Mouse (Mus musculus): ENCODE measurements around the gene Suclg1. TPM values are rescaled to one million over a fixed set of nuclear protein-coding genes. Genes with fewer than 3 reads are reported as not detected.

The Suclg1 gene
- total RNA-seq, 1 experiment from 2014 or later: 87.5 TPM

- ATAC-seq (replicated peaks in 1 of 2; ENCODE audit: insufficient read depth in 1 of 2, low FRiP score in 2 of 2, low TSS enrichment in 1 of 2, low read depth in 1 of 2, poor library complexity in 2 of 2, severe bottlenecking in 2 of 2): no peak
Measured at GRCm38 (mm10) chr6:73235650-73236049, 12.5 kb upstream of the Suclg1 start.

DNA sequence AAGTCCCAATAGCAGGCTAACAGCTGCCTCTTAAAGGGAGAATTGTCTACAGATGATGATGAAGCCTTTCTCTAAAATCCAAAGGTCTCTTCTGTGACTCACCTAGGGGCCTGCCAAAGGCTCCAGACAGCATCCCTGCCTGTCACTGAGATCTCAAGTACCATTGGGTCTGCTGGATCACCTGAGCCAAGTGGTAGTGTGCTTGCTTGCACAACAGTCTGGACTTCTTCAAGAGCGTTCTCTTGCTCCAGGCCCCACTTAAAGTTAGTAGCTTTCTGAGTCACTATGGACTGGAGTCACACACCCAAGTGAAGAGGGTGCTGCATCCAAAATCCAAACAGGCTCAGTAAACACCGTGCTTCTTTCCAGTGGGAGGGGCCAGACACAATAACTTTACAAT lies 1.4 kb upstream of the Suclg1 start:
- no peak for ATAC-seq (replicated peaks in 1 of 2; ENCODE audit: insufficient read depth in 1 of 2, low FRiP score in 2 of 2, low TSS enrichment in 1 of 2, low read depth in 1 of 2, poor library complexity in 2 of 2, severe bottlenecking in 2 of 2)

DNA sequence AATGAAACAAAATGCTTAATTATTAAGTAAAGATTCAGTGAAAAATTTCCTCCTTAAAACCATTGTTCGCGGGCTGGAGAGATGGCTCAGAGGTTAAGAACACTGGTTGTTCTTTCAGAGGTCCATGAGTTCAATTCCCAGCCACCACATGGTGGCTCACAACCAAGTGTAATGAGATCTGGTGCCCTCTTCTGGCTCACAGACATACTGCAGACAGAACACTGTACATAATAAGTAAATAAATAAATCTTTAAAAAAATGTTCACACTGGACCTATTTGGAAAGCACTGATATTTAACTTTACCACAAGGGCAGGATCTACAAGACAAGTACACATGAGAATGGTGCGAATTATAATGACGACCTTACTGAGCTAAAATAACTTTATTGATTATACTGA lies 730 bp upstream of the Suclg1 start:
- no peak for ATAC-seq (replicated peaks in 1 of 2; ENCODE audit: insufficient read depth in 1 of 2, low FRiP score in 2 of 2, low TSS enrichment in 1 of 2, low read depth in 1 of 2, poor library complexity in 2 of 2, severe bottlenecking in 2 of 2)

- ATAC-seq (replicated peaks in 1 of 2; ENCODE audit: insufficient read depth in 1 of 2, low FRiP score in 2 of 2, low TSS enrichment in 1 of 2, low read depth in 1 of 2, poor library complexity in 2 of 2, severe bottlenecking in 2 of 2): no peak
Measured at GRCm38 (mm10) chr6:73249049-73249422, 854 bp downstream of the Suclg1 start.

GRCm38 (mm10) chr6:73249851-73250250 lies 1.7 kb downstream of the Suclg1 start:
- no peak for ATAC-seq (replicated peaks in 1 of 2; ENCODE audit: insufficient read depth in 1 of 2, low FRiP score in 2 of 2, low TSS enrichment in 1 of 2, low read depth in 1 of 2, poor library complexity in 2 of 2, severe bottlenecking in 2 of 2)

DNA sequence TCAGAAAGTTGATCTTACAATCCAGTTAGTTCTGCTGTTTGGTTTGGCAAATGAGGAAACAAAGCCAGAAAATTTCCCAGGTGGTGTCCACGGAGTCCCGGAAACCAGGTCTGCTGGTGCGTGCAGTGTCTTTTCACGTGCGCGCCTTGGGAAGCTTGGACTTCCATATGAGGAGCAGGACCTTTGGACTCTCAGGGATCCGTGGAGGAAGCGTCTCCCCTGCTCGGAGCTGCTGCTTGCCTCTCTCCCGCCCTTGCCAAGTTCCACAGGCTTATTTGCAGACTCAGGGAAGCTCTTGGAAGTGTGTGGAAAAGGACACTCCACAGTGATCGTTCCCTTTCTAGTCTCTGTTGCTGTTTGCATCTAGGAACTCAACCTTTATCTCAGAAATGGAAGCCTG lies 3.2 kb downstream of the Suclg1 start:
- no peak for ATAC-seq (replicated peaks in 1 of 2; ENCODE audit: insufficient read depth in 1 of 2, low FRiP score in 2 of 2, low TSS enrichment in 1 of 2, low read depth in 1 of 2, poor library complexity in 2 of 2, severe bottlenecking in 2 of 2)

GRCm38 (mm10) chr6:73252396-73252795 lies 4.2 kb downstream of the Suclg1 start:
- ATAC-seq (replicated peaks in 1 of 2; ENCODE audit: insufficient read depth in 1 of 2, low FRiP score in 2 of 2, low TSS enrichment in 1 of 2, low read depth in 1 of 2, poor library complexity in 2 of 2, severe bottlenecking in 2 of 2): no peak

DNA sequence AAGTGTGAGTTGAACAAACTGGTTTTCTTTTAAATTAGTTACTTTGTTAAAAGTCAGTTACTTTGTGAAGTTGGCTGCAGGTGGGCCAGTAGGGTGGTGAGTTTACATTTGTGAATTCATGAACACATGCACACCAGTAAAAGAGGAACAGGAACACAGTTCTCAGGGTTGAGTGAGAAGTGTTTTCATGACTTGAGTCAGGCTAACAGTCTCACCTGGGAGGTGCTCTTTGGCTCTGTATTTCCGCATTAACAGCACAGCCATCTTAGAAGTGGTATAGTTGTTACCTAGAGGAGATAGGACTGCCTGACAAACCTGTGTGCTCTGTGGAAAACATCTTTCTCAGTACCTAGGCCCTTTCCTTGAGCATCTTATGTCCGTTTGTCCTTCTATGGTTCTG lies 4.8 kb downstream of the Suclg1 start:
- ATAC-seq (replicated peaks in 1 of 2; ENCODE audit: insufficient read depth in 1 of 2, low FRiP score in 2 of 2, low TSS enrichment in 1 of 2, low read depth in 1 of 2, poor library complexity in 2 of 2, severe bottlenecking in 2 of 2): no peak

DNA sequence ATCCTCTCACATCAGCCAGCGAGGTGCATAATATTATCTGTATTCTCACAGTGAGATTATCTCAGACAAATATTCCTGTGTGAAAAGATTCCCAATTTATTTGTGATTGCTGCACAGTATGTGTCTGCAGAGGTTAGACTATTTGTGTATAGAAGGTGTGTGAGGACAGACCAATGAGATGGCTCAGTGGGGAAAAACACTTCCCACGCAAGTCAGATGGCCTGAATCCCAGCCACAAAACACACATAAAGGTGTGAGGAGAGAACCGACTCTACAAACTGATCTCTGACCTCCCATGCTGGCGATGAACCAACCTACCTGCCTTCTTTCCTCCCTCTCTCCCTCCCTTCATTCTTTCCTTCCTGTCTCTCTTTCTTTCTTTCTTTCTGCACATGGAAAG lies 5.4 kb downstream of the Suclg1 start:
- ATAC-seq (replicated peaks in 1 of 2; ENCODE audit: insufficient read depth in 1 of 2, low FRiP score in 2 of 2, low TSS enrichment in 1 of 2, low read depth in 1 of 2, poor library complexity in 2 of 2, severe bottlenecking in 2 of 2): no peak

GRCm38 (mm10) chr6:73254307-73255228 lies 6.4 kb downstream of the Suclg1 start:
- ATAC-seq (replicated peaks in 1 of 2; ENCODE audit: insufficient read depth in 1 of 2, low FRiP score in 2 of 2, low TSS enrichment in 1 of 2, low read depth in 1 of 2, poor library complexity in 2 of 2, severe bottlenecking in 2 of 2): peak; percentile 82 to 89

DNA sequence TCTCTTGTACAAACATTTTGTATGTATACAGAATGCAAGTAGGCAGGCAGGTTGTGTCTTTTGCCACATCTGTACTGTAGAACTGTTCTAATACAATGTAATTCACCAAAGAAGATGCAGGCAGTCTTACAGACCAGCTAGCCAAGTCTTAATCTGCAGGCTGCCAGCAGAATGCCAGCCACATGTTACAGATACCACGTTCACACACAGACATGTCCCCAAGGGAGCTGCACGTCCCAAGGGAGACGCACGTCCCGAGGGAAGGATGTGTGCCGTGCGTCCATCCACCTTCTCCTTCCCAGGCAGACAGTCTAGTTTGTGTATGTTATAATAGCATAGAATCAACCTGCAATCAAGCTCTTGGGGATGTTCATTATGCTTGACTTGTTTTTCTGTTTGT lies 8.9 kb downstream of the Suclg1 start:
- ATAC-seq (replicated peaks in 1 of 2; ENCODE audit: insufficient read depth in 1 of 2, low FRiP score in 2 of 2, low TSS enrichment in 1 of 2, low read depth in 1 of 2, poor library complexity in 2 of 2, severe bottlenecking in 2 of 2): no peak

DNA sequence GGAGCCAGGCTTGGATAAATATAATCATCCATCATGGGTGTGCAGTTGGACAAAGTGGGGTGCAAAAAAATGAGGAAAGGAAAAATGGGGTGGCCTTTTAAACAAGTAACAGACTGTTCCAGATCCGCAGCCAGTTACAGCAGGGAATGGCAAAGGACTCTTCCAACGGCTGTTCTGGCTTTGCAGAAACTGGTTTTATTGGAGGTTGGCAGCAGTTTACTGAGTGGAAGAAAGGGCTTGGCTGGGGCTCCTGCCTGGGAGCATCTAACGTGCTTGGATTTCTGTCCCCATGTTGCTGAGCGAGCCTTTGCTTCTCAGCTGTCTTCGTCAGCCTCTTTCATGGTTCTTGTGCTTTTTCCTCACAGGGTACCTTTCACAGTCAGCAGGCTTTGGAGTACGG lies 11.9 kb downstream of the Suclg1 start:
- no peak for ATAC-seq (replicated peaks in 1 of 2; ENCODE audit: insufficient read depth in 1 of 2, low FRiP score in 2 of 2, low TSS enrichment in 1 of 2, low read depth in 1 of 2, poor library complexity in 2 of 2, severe bottlenecking in 2 of 2)

GRCm38 (mm10) chr6:73264801-73265200 lies 16.6 kb downstream of the Suclg1 start:
- ATAC-seq (replicated peaks in 1 of 2; ENCODE audit: insufficient read depth in 1 of 2, low FRiP score in 2 of 2, low TSS enrichment in 1 of 2, low read depth in 1 of 2, poor library complexity in 2 of 2, severe bottlenecking in 2 of 2): no peak

DNA sequence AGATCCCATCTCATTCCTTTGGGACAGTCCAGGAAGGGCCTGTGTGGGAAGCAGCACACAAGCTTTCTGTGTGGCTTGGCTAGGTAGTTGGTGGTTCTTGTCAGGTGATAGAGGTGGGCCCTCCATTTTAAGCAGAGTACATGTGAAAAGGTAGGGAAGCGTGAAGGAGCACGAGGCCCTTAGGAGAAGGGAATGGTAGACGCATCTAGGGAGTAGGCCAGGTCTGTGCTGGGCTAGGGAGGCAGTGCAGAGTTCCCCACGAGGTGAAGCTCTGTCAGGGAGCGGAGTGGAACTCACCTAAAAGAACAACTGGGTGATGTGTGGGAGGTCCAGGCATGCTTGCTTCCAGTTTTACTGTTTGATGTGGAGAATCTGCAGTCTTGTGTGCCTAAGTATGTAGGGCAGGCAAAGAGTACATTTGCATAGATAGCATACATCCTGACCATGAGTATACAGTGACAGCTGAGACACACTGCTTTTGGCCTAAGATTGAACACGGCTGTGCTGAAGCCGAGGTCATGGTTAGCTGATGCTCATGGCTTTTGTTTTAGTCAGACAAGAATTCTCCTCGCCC lies 19.6 kb downstream of the Suclg1 start:
- no peak for ATAC-seq (replicated peaks in 1 of 2; ENCODE audit: insufficient read depth in 1 of 2, low FRiP score in 2 of 2, low TSS enrichment in 1 of 2, low read depth in 1 of 2, poor library complexity in 2 of 2, severe bottlenecking in 2 of 2)

GRCm38 (mm10) chr6:73269374-73269773 lies 21.2 kb downstream of the Suclg1 start:
- ATAC-seq (replicated peaks in 1 of 2; ENCODE audit: insufficient read depth in 1 of 2, low FRiP score in 2 of 2, low TSS enrichment in 1 of 2, low read depth in 1 of 2, poor library complexity in 2 of 2, severe bottlenecking in 2 of 2): no peak

DNA sequence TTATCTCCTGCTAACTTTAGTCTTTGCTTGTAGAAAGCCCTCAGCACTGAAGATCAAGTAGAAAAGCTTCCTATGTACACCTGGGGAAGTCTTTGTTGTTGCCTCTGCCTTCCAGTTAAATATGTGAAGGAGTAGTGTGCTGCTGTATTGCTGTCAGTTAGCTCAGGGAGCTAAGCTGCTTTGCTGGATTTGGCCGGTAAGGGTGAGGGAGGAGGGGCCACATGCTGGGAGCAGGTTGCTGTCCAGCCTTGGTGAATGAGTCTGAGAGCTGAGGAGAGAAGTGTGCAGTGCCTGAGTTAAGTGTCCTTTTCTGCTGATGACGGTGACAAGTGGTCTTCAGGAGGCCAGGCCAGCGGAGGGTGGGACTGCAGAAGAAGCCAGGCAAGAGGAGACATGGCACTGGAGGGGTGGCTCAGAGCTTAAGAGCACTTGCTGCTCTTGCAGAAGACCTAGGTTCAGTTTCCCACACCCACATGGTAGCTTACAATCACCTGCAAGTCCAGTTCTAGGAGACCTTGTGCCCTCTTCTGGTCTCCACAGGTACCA lies 23.4 kb downstream of the Suclg1 start:
- ATAC-seq (replicated peaks in 1 of 2; ENCODE audit: insufficient read depth in 1 of 2, low FRiP score in 2 of 2, low TSS enrichment in 1 of 2, low read depth in 1 of 2, poor library complexity in 2 of 2, severe bottlenecking in 2 of 2): no peak

DNA sequence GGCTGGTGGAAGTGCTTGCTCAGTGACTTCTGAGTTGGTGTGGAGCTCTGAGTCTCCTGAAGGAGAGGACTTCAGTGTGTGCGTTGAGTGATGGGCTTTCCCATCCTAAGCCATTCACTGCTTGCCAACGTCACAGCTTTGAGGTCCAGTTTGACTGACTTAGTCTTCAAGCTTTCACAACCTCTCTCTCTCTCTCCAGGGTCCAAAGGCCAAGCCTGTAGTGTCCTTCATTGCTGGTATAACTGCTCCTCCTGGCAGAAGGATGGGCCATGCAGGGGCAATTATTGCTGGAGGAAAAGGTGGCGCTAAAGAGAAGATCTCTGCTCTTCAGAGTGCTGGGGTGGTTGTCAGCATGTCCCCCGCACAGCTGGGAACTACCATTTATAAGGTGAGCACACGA lies 26.8 kb downstream of the Suclg1 start:
- ATAC-seq (replicated peaks in 1 of 2; ENCODE audit: insufficient read depth in 1 of 2, low FRiP score in 2 of 2, low TSS enrichment in 1 of 2, low read depth in 1 of 2, poor library complexity in 2 of 2, severe bottlenecking in 2 of 2): no peak

DNA sequence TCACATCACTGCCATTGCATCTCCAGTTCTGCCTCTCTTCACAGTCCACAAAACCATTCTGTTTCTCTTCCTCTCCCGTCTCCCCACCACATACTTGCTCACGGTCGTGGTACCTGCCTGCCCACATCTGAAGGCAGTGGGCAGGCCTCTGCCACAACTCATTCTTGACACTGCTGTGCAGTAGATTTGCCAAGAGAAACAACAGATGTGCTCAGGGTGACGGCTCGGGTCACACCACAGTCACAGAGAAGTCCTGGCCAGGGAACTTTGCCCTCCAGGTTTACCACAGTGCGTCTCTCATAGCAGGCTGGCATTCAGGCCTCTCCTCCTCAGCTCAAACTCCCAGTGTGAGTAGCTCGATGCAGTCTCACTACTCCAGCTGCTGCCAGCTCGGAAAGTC lies 31.5 kb downstream of the Suclg1 start:
- peak in 1 of 2 experiments; percentile 6; a peak in 1 of 4 replicates for ATAC-seq (replicated peaks in 1 of 2; ENCODE audit: insufficient read depth in 1 of 2, low FRiP score in 2 of 2, low TSS enrichment in 1 of 2, low read depth in 1 of 2, poor library complexity in 2 of 2, severe bottlenecking in 2 of 2)
